23 mouse cellular contexts compared by ENCODE assay signal in the genomic region with DNA sequence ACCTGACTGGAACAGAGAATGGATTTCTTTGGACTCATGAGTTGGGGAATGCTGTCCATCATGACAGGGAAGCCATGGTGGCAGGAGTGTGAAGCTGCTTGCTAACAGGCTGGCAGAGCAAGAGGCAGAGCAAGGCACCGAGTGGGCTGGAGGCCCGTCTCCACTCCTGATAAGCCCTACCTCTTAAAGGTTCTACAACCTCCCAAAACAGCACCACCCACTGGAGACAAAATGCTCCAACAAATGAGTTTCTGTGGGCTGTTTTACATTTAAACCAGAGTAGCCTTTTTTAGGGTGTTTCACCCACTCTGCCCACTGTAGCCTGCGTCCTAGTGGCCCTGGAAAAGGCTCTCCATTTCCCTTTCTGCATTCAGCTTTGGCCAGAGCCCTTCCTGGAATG.
DNase-seq lines count a peak whose midpoint lies in the region; ATAC-seq and TF ChIP-seq lines count a peak whose summit lies in the region.
"Had no signal": no experiment of that assay in that cellular context is flagged by ENCODE, and none has a peak within 500 bp of the region (broad histone marks: within the 10 kb centered on the region; RNA-seq: fewer than 3 reads in every experiment).

No protein-coding gene starts in this region.

- TF ChIP-seq CTCF in lung, embryonic 14.5 days (IDR thresholded peaks at IDR 0.05; ENCODE audit: low read depth), result 0 out of 2 replicates have a peak, but pooled peaks have one; percentile 1
- TF ChIP-seq CTCF in lung, adult 2 months (IDR thresholded peaks at IDR 0.05; ENCODE audit: insufficient read depth, low read length), result no peak

- ATAC-seq in lung, embryonic 14.5 days (ENCODE audit: insufficient read depth), result no peak
- ATAC-seq: forebrain, postnatal 0 days had no signal

- H3K27me3 ChIP-seq in lung, embryonic 14.5 days (ENCODE audit: insufficient read depth, low read length), result no peaks in the 10 kb centered on the region
- H3K27me3 ChIP-seq: hindbrain, embryonic 15.5 days; limb, embryonic 12.5 days; liver, embryonic 13.5 days; megakaryocyte, embryonic 14.5 days had no signal

- DNase-seq in heart, adult 11 months, result peak; percentile 74
- DNase-seq in heart, adult 18-20 months, result no peak
- no peak for DNase-seq in lung, embryonic 14.5 days
- no peak for DNase-seq in lung, adult 2 months
- peak; percentile 46 for DNase-seq in CD4-positive, CD25-positive, alpha-beta regulatory T cell, adult 2 months (ENCODE audit: low read depth, low spot score)
- DNase-seq in ZHBTc4 (ENCODE audit: low read depth, low spot score) (peak; percentile 22), MN1 (ENCODE audit: low spot score) (no peak)
- DNase-seq in left cerebral cortex, adult 9 months (ENCODE audit: low spot score in 2 of 2), result no peak
- DNase-seq: adrenal gland, postnatal 36 days; cerebellum, adult 11-12 months; cerebellum, postnatal 36 days; forebrain, postnatal 0 days; gastrocnemius, adult 2 months; heart, postnatal 4 days; kidney, adult 18-20 months; kidney, postnatal 25 days; liver, embryonic 13.5 days; lung, postnatal 10 days; thymus, adult 18-20 months had no signal

- WGBS in lung, embryonic 14.5 days, result 81% methylated on average over 3 of the region's 3 CpGs
- WGBS in lung, adult 2 months, result 77% methylated on average over 3 of the region's 3 CpGs

- no peak for TF ChIP-seq POLR2A in lung, adult 2 months (IDR thresholded peaks at IDR 0.05; ENCODE audit: borderline replicate concordance, extremely low read depth, low read depth, low read length)

- H3K27ac ChIP-seq in lung, embryonic 14.5 days (ENCODE audit: low read depth), result no peak overlapping the region
- H3K27ac ChIP-seq: forebrain, embryonic 10.5 days; gastrocnemius, adult 2 months; hindbrain, embryonic 15.5 days; limb, embryonic 12.5 days; liver, embryonic 13.5 days had no signal

- H3K4me3 ChIP-seq in lung, embryonic 14.5 days (ENCODE audit: low read depth, low read length), result no peak overlapping the region
- no peak overlapping the region for H3K4me3 ChIP-seq in lung, adult 2 months (replicated peaks; ENCODE audit: extremely low read depth, low read depth, low read length)
- H3K4me3 ChIP-seq: forebrain, embryonic 10.5 days; gastrocnemius, adult 2 months; hindbrain, embryonic 15.5 days; limb, embryonic 12.5 days; liver, embryonic 13.5 days; megakaryocyte, embryonic 14.5 days had no signal

- H3K4me1 ChIP-seq in lung, embryonic 14.5 days (ENCODE audit: insufficient read depth), result peaks cover 42% of the 10 kb centered on the region
- peaks cover 11% of the 10 kb centered on the region for H3K4me1 ChIP-seq in lung, adult 2 months (ENCODE audit: control insufficient read depth, insufficient read depth, low read length)
- H3K4me1 ChIP-seq: hindbrain, embryonic 15.5 days had no signal

- H3K4me2 ChIP-seq in lung, embryonic 14.5 days, result no peak overlapping the region
- H3K4me2 ChIP-seq: hindbrain, embryonic 15.5 days; limb, embryonic 12.5 days; liver, embryonic 13.5 days had no signal

- H3K9me3 ChIP-seq in lung, embryonic 14.5 days (ENCODE audit: low read depth, low read length), result no peaks in the 10 kb centered on the region
- H3K9me3 ChIP-seq: forebrain, embryonic 10.5 days; hindbrain, embryonic 15.5 days; limb, embryonic 12.5 days; liver, embryonic 13.5 days; megakaryocyte, embryonic 14.5 days had no signal

- H3K9ac ChIP-seq in lung, embryonic 14.5 days, result no peak overlapping the region
- H3K9ac ChIP-seq: forebrain, postnatal 0 days; hindbrain, embryonic 15.5 days; limb, embryonic 12.5 days; liver, embryonic 13.5 days had no signal

- no peaks in the 10 kb centered on the region for H3K36me3 ChIP-seq in lung, embryonic 14.5 days (ENCODE audit: insufficient read depth)
- H3K36me3 ChIP-seq: forebrain, embryonic 10.5 days; hindbrain, embryonic 15.5 days; limb, embryonic 12.5 days; liver, embryonic 13.5 days had no signal

Comparison
In these comparisons a context has a peak if more than half of its experiments do, and no peak if none do; other contexts are left out.
1. DNase-seq: peak in heart, adult 11 months (single experiment), CD4-positive, CD25-positive, alpha-beta regulatory T cell, adult 2 months (single experiment) and ZHBTc4 (single experiment); none in heart, adult 18-20 months (0 of 2), lung, embryonic 14.5 days (single experiment), lung, adult 2 months (single experiment), left cerebral cortex, adult 9 months (0 of 2) and MN1 (single experiment).